Mouse (Mus musculus): ENCODE results near the gene Rph3al.

Gene Rph3al

DNA sequence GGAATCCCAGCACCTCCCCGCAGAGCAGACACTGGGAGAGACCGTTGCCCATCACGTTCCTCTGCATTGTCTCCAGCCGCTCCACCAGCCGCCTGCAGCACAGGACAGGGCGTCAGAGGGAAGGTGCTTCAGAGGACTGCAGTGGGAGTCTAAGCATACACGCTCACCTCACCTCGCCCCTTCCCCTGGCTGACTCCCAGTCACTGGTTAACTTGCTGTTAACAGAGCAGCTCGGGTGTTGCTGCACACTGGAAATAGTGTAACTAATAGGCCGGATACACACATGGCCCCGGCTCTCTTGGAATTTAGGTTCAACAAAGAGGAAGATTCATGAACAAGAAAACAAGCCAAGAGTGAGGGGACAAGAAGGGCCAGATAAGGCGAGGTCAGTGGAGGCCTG lies 31.7 kb downstream of the Rph3al start:
- no peak for DNase-seq (ENCODE audit: low read depth, low spot score)

DNA sequence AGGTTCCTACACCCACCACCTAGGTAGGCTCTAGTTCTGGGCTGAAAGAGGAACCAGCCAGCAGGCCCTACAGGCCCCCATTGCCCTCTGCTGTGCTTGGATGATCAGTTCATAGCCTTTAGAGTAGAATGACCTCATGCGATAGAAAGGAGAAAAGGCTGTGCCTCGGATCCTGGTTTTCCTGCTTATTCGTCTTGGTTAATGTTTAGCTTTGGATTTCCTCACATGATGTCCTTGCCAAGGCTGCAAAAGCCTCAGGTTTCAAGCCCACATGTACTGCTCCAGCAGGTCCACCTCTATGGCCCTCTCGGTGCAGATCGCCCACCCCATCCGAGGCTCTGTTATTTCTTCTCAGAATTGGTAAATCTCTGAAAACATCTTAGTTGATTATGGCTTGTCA lies 33.2 kb downstream of the Rph3al start:
- DNase-seq (ENCODE audit: low read depth, low spot score), result no peak

DNA sequence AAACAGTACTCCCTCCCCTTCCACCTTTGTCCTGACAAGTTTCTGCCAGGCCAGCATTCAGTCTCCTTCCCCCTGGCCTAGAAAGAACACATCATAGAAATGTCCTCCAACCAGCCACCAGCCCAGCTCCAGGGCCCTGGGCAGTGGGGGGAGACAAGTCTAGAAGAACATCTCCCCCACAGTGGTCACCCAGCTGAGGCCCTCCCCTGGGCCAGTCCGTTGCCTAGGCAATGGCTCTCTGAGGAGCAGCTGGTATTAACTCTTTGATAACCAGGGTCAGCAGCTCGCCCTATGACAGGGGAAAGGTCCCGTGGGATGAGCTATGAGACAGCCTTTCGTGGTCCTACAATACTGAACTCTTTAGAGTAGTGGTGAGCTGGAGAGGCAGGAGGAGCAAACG lies 33.7 kb downstream of the Rph3al start:
- DNase-seq (ENCODE audit: low read depth, low spot score), result no peak

DNA sequence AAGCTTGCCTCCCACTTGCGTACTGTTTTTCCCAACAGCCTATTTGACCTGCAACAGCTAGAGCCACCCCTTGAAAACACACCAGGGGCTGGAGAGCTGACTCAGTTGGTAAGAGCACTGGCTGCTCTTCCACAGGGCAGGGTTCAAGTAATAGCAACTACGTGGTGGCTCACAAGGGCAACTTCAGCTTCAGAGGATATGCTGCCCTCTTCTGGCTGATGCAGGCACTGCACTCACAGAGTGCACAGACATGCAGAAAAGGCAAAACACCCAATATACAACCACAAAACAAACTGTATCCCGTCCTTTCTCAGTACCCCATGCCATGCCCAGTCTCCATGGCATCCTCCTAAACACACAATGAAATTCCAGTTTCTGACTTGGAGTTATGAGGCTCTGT lies 34.7 kb downstream of the Rph3al start:
- DNase-seq (ENCODE audit: low read depth, low spot score), result peak; percentile 43

DNA sequence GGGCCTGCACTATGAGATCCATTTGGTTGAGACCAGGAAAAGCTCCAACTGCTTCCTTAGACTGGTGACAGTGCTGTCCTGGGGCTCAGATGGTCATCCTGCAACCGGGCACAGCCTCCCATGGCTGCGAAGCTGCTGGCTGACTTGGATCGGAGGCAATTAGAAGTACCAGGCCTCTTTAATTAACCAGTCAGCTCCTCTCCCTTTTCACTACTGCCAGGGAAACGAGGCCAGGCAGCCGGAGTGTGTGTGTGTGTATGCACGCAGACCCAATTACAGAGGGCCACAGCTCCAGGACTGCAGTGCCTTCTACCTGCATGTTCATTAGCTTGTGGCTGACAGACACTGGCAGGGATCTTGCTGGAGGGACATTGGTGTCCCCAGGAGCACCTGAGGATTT lies 36.9 kb downstream of the Rph3al start:
- no peak for DNase-seq (ENCODE audit: low read depth, low spot score)

DNA sequence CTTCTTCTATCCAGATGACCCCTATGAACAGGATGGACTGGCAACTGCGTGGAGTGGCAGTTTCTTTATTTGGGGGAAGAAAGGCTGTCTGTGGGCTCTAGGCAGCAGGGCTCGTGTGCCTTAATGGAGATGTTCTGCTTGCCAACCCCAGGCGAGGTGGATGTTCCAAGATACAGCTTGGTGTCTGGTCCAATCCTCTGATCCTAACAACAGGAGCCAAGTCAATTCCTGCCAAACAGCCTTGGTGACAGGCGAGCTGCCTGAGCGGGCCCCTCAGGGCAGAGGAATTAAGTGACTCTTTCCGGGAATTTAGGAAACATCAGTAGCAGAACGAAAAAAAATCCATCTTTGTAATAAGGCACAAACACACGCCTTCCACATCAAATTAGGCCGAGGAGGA lies 38.6 kb downstream of the Rph3al start:
- DNase-seq (ENCODE audit: low read depth, low spot score), result no peak

DNA sequence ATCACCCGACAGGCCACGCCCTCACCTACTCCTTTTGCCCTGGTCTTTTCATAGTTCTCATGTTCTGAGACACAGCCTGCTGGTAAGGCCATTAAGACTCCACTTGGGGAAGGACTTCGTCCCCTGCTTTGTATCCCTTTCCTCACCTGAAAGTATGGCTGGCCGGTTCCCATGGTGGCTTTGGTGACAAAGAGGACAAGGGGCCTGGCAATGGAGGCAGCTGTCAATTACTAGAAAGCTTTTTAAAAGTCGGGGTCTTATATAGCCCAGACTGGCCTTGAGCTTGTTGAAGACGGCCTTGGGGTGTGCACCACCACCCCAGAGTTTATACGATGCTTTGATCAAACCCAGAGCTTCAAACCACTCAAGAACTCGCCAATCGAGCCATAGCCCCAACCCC lies 39.7 kb downstream of the Rph3al start:
- no peak for DNase-seq (ENCODE audit: low read depth, low spot score)

DNA sequence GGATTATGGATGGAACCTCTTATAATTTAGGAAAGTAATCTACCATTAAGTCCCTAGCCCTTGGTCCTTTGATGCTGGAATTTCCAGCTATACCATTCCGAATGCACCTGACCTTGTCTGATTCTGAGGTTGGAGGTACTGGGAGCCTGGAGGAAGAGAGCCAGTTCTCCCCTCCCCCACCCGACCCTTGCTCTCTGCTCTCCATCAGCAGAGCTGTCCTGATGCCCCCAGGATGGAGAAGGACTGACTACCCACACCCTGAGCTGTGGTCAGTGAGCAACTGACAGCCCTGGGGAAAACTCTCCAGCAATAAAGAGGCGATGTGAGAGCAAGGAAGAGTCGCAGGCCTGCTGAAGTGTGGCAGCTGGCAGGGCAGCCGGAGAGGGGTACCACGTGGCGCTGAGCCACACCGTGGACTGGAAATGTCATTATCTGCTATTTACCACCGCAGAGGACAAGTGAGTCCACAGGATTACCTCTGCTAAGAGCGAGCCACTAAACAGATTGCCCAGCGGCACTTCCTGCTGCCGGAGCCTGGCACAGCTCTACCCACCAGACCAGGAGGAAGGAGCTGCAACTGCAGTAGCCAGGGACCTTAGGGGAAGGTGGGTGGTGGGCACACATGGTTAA lies 43.3 kb downstream of the Rph3al start:
- no peak for DNase-seq (ENCODE audit: low read depth, low spot score)

DNA sequence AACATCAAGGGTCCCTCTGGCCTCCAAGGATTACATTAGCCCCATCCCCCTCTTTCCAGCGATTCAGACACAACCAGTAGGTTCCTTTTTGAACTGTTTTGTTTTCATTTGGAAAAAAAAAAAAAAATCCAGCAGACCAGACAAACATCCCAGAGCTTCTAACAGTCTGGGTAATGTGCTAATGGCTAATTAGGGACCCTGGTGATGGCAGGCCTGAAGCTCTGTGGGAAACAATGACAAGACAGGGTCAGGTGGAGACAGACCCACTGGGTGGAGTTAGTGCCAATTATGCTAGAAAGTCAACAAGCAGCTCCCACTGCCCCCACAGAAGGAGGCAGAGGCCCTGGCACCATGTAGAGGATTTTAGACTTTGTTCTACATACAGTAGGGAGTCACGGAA lies 44.3 kb downstream of the Rph3al start:
- DNase-seq (ENCODE audit: low read depth, low spot score), result no peak

DNA sequence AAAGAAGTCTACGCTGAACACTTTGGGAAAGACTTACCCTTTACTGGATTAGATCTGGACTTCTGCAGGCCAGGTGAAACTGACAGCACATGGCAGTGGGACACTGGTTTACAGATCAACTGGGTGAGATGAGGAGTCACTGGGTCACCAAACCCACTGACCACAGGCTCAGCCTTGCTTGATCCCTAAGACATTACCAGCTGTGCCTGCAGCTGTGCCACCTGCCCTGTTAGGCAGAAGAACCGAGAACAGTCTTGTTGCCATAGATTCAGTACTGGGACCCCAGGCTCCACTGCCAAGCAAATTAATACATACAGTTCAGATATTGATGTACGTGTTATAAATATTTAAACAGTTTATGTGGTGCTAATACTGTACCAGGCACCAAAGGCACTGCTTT lies 50.9 kb downstream of the Rph3al start:
- DNase-seq (ENCODE audit: low read depth, low spot score), result no peak

DNA sequence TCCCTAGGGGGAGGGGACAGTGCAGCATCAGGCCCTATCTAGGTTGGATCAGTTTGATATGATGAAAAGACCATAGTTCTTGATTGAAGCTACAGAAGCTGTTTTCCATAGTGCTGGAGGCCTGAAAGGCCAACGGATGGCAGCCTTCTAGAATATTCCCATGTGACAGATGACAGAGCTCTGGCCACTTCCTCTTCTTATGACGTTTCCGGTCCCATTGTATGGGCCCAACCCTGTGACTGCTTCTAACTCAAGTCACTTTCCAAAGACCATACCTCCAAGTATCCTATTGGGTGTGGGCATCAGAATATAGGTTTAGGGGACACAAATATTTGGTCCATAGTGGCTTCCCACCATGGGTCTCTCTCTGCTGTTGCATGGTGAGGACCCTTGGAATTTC lies 57.0 kb downstream of the Rph3al start:
- no peak for DNase-seq (ENCODE audit: low read depth, low spot score)

DNA sequence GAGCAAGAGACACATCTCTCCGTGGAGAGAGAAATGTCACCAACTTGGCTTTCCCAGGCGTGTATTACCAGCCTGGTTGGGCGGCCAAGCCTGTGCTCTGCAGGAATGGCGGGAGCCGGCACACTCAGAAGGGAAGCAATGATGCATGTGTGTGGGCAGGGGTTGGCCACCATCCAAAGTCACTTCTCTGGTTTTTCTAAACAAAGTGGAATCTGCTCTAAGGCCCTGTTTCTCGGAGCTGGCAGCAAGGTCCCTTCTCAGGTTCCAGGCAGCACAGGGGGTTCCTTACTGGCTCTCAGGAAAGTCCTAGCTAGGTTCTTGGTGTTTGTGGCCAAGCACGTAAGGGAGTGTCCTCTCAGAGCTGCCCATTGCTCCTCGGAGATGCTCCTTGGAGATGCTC lies 58.2 kb downstream of the Rph3al start:
- no peak for DNase-seq (ENCODE audit: low read depth, low spot score)

DNA sequence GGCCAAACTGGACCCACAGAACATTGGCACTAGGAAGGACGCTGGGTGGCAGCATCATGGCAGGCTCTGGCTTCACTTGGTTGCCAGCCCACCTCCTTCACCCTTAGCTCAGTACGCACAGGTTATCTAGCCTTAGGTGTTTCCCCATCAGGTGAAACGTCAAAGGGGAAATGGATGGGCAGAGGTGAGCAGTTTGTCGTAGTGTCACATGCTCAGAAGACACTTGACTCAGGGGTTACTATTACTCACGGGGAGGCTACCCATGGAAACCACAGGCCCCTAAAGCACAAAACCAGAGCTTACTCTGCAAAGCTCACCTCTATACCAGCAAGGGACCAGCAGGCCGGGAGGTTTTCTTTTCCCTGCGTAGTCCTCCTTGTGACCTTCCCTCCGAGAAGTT lies 59.8 kb downstream of the Rph3al start:
- no peak for DNase-seq (ENCODE audit: low read depth, low spot score)

DNA sequence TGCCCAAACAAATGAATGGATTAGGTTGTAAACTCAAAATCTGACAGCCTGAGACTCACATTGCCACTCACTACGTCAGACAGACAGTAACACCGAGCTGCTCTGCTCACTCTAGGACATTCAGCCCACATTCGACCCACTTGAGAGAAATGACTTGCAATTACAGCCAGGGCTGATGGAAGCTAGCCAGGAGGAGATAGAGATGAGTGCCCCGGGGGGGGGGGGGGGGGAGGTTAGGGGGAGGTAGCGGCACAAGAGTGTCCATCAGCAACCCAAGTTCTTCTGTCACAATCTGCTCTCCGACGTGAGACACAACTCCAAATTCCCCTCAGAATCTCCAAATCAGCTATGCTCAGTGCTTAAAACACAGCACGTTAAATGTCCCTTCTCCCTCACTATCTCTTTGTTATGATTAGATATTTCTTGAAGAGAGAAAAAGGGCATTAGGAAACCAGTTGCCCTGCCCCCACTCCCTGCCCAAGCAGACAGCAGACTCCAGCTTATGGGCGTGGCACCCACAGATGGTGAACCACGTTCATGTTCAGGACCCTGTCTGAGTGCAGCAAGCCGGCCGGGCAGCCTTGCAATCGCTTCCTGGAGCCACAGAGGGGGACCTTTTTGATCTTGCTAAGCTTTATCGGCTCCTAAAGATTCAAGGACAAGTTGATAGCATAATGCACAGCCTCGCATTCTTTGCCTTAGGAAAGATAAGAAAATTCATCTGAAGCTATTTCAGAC lies 62.0 kb downstream of the Rph3al start:
- no peak for DNase-seq (ENCODE audit: low read depth, low spot score)

DNA sequence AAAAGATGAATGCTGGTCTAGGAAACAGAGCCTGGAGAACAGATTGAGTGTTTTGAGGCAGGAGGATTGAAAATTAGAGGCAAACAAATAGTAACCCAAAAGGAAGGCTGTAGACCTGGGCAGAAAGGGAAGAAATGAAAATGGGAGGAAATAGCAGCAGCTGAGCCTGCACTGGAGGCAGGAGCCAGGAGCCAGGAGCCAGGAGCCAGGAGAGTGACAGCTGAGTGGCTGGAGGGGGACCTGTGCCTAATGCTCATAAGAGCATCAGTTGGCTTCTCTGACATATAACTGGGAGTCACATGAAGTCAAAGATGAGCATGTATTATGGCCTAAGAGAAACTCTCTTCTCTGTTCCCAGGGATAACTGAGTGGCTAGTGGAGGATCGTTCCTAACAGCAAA lies 66.5 kb downstream of the Rph3al start:
- no peak for DNase-seq (ENCODE audit: low read depth, low spot score)

DNA sequence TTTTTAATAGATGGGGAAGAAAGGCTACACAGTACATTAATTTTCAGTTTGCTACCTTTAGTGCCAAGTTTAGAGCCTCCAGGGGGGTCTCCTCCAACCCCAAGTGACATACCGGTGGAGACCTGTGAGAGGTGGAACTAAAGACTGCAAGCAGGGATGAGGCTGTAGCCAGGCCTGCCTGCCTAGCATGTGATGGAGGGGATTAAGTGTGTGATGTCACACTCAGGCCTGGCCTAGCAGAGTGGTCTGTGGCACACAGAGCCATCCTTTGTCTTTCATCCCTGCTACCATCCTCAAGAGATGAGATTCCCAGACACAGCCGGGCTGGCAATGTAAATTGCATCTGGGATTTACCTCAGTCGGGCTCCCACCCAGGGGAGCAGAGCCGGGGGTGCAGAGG lies 67.3 kb downstream of the Rph3al start:
- no peak for DNase-seq (ENCODE audit: low read depth, low spot score)

DNA sequence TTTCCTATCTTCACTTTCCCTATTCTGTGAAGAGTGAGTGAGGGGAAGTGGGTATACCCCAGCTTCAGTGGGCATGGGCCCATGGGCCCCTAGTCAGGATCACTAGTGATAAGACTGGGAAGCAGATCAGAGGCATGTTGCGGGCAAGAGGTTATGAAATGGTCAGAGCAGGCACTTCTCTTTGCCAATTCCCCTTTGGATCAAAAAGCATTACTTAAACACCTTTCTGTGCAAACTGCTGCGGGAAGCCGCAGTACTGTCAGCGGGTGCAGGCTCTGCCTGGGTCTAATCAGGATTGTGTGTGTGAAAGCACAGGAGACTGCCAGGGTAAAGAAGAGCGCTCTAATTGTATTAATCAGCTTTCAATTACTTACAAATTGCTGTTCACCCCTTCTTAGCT lies 67.8 kb downstream of the Rph3al start:
- no peak for DNase-seq (ENCODE audit: low read depth, low spot score)

DNA sequence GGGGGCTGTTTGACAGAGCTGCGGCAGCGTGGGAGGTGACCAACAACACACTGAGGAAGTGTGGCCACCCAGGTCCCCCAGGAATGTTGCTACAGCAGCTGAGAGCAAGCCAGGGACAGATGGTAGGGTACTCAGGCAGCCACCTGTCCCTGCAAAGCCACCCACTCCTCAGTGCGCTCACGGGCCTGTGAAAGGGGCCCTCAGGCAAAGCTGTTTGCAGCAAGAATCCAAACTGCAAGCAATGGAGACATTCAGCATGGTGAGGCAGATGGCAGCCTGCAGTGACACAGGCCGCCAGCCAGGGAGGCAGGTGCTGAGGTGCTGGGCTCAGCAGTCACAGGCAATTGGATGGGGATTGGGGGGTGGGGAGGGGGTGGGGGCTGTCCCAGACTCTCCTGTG lies 68.3 kb downstream of the Rph3al start:
- no peak for DNase-seq (ENCODE audit: low read depth, low spot score)

DNA sequence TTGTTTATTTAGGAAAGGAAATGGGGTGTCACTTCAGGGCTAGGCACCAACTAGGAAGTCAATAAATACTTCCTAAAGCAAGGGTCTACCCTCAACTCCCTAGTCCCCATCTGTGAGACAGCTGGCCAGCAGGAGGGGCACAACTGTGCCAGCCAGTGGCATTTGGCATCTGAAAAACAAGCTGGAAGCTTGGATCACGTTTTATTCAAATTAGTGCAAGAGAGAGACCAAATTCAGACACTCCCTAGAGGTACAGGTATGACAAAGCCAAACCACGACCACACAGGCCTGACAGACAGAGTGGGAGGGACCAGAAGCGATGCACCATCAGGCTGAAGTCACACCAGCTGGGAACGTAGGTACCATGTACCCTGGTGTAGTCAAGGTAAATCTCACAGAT lies 71.4 kb downstream of the Rph3al start:
- no peak for DNase-seq (ENCODE audit: low read depth, low spot score)

DNA sequence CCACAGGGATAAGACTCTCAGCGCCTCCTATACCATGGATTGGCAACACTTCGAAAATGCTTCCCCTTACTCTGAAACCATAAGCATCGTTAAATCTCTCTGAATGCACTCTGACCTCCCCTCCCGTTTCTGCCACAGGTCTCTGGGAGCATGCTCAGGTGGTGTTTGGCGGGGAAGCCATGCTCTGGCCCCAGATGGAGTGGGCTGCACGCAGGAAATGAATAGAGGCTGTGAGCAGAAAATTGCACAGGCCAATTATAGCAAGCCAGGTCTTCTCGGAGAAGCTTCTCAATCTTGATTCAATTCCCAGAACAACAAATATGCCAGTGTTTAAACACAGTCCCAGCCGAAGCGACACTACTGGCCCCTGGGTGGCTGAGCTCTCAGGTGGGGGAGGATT lies 72.4 kb downstream of the Rph3al start:
- DNase-seq (ENCODE audit: low read depth, low spot score), result no peak

DNA sequence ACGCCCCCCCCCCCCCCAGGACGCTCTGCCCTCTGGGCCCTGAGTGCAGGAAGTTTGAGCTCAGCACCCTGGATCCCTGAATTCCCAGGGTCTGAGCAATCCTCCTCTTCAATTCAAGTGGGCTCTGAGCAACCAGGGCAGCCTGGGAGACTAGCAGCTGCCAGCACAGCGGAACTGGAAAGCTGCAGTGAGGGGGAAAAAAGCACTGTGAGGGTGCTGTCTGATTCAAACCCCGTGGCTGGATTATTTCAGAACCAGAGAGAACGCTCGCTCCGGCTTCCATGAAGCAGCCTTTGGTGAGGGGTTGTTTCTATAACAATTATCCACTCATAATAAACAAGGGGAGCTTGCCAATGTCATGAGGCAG lies 73.0 kb downstream of the Rph3al start:
- no peak for DNase-seq (ENCODE audit: low read depth, low spot score)

DNA sequence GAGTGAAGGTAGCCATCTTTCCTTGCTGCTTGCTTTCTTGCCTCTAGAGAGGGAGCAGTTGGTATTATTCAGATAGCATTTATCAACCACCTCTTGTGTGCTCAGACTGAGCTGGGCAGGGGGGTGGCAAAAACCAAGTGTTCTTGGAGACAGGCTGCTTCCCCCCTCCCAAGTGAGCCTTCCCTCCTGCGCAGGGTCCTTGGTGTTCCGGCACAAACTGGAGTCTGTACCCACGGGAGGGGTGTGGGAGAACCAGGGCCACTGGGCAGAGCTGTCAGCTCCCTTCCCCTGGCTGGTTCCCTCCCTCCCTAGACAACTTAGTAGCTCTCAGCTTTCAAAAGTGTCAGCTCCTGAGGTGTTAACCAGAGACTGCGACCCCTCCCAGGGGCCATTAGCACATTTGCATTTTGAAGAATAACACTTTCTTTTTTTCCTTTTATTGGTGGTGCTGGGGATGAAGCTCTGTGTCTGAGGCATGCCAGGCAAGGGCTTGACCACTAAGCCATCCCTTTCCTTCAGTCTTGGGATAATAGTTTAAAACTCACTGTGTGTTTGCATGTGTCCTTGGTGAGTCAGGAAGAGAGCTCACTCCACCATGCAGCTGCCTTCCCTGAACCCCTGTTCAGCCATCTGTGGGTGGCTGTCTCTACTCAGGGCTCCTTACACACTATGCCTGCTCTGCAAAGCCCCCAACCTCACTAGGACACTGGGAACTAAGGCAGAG lies 73.5 kb downstream of the Rph3al start:
- DNase-seq (ENCODE audit: low read depth, low spot score), result no peak

DNA sequence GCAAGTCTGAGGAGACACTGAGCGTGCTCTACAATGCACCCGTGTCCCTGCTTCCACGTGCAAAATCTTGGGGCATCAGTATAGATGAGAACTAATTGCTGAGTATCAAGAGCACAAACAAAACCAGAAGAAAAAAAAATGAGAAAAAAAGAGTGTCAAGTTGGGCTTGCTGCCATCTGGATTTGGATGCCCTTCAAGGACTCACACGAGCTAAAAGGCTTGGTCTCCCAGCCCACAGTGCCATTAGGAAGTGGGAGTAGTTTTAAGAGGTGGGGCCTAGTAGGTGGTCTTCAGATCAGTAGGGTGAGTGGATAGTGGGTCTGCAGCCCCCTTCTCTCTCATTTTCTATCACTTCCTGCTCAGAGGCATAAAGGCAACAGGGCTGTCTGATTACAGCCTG lies 75.8 kb downstream of the Rph3al start:
- no peak for DNase-seq (ENCODE audit: low read depth, low spot score)
